In genomic region chr6:129532942-129533860, GRCm38 (mm10) we compare ENCODE assay signal across 8 mouse cellular contexts. TPM values are rescaled to one million over a fixed set of nuclear protein-coding genes. Genes with fewer than 3 reads are reported as not detected.
DNase-seq lines count a peak whose midpoint lies in the region; ATAC-seq lines count a peak whose summit lies in the region.

Gene Gabarapl1, plus strand, starts transcription at chr6:129533160.

- intact Hi-C loops in heart, postnatal 10 days (cut with DNase I), result loop anchor here (5.0 kb wide), 1 partner anchor 686 kb away; no protein-coding TSS in a partner anchor

- H3K27me3 ChIP-seq in forebrain, embryonic 14.5 days (replicated peaks; ENCODE audit: control insufficient read depth, insufficient read depth, low read length), result no peaks in the 10 kb centered on the region
- no peaks in the 10 kb centered on the region for H3K27me3 ChIP-seq in liver, embryonic 15.5 days
- no peaks in the 10 kb centered on the region for H3K27me3 ChIP-seq in neural tube, embryonic 12.5 days (replicated peaks)

- H3K9me3 ChIP-seq in forebrain, embryonic 14.5 days (replicated peaks; ENCODE audit: control insufficient read depth, low read length), result no peaks in the 10 kb centered on the region
- no peaks in the 10 kb centered on the region for H3K9me3 ChIP-seq in liver, embryonic 15.5 days (replicated peaks)
- no peaks in the 10 kb centered on the region for H3K9me3 ChIP-seq in neural tube, embryonic 12.5 days

- DNase-seq in ES-CJ7 (ENCODE audit: low read depth, low spot score), result peak; percentile 77
- peak; percentile 76 for DNase-seq in cerebellum, adult 11 months
- peak; percentile 87 for DNase-seq in forebrain, embryonic 14.5 days (ENCODE audit: low spot score)
- peak; percentile 87 to 89 for DNase-seq in heart, postnatal 10 days
- peak; percentile 90 to 93 for DNase-seq in kidney, postnatal 4 days
- peak; percentile 73 for DNase-seq in telencephalon, adult 2 months (ENCODE audit: low read depth, low spot score)

- H3K4me2 ChIP-seq in forebrain, embryonic 14.5 days (ENCODE audit: low read length), result peak within 1 kb of the TSS; percentile 60
- H3K4me2 ChIP-seq in liver, embryonic 15.5 days, result peak within 1 kb of the TSS; percentile 87
- H3K4me2 ChIP-seq in neural tube, embryonic 12.5 days (replicated peaks), result peak within 1 kb of the TSS; percentile 68

- peak; percentile 89 for ATAC-seq in forebrain, embryonic 14.5 days
- ATAC-seq in liver, embryonic 15.5 days (ENCODE audit: insufficient read depth), result peak; percentile 82
- peak; percentile 87 for ATAC-seq in neural tube, embryonic 12.5 days (ENCODE audit: low FRiP score, low read depth)

- peaks cover 22% of the 10 kb centered on the region for H3K4me1 ChIP-seq in forebrain, embryonic 14.5 days (ENCODE audit: control insufficient read depth, insufficient read depth, low read length)
- peaks cover 30% of the 10 kb centered on the region for H3K4me1 ChIP-seq in liver, embryonic 15.5 days (replicated peaks)
- H3K4me1 ChIP-seq in neural tube, embryonic 12.5 days, result peaks cover 15% of the 10 kb centered on the region

- peak within 1 kb of the TSS; percentile 89 for H3K9ac ChIP-seq in forebrain, embryonic 14.5 days (ENCODE audit: low read length)
- H3K9ac ChIP-seq in liver, embryonic 15.5 days, result peak within 1 kb of the TSS; percentile 78
- peak within 1 kb of the TSS; percentile 76 for H3K9ac ChIP-seq in neural tube, embryonic 12.5 days

- peaks cover 10% of the 10 kb centered on the region for H3K36me3 ChIP-seq in forebrain, embryonic 14.5 days (ENCODE audit: control insufficient read depth, insufficient read depth, low read length)
- peaks cover 16% of the 10 kb centered on the region for H3K36me3 ChIP-seq in liver, embryonic 15.5 days (replicated peaks)
- peaks cover 3% of the 10 kb centered on the region for H3K36me3 ChIP-seq in neural tube, embryonic 12.5 days

- peak within 1 kb of the TSS; percentile 75 for H3K27ac ChIP-seq in forebrain, embryonic 14.5 days (ENCODE audit: low read depth, low read length)
- peak within 1 kb of the TSS; percentile 79 for H3K27ac ChIP-seq in liver, embryonic 15.5 days (replicated peaks)
- 0 out of 2 replicates have a peak within 1 kb of the TSS, but pooled peaks have one; percentile 10 for H3K27ac ChIP-seq in neural tube, embryonic 12.5 days

- peak within 1 kb of the TSS; percentile 76 for H3K4me3 ChIP-seq in forebrain, embryonic 14.5 days (ENCODE audit: low read depth, low read length)
- peak within 1 kb of the TSS; percentile 80 for H3K4me3 ChIP-seq in liver, embryonic 15.5 days (replicated peaks)
- H3K4me3 ChIP-seq in neural tube, embryonic 12.5 days, result peak within 1 kb of the TSS; percentile 64

- under 1% methylated on average over 55 of the region's 55 CpGs for WGBS in forebrain, embryonic 14.5 days
- under 1% methylated on average over 55 of the region's 55 CpGs for WGBS in liver, embryonic 15.5 days (ENCODE audit: insufficient replicate concordance)
- WGBS in neural tube, embryonic 12.5 days, result under 1% methylated on average over 55 of the region's 55 CpGs

RNA-seq across cellular contexts. Expression of gene Gabarapl1, which starts in this region (rescaled TPM):
- 66.3 and 87.9 TPM in 2 replicates for polyA plus RNA-seq in forebrain, embryonic 14.5 days (2014; fragmentation: Nextera tagmentation; extraction: Ambion mirVana)
- 10 to 100 TPM; 62.1 to 72.6 TPM for total RNA-seq in heart, postnatal 10 days (2021)
- polyA plus RNA-seq in liver, embryonic 15.5 days (2015; fragmentation: Nextera tagmentation; extraction: Ambion mirVana), result 26.3 and 27.7 TPM in 2 replicates
- polyA plus RNA-seq in neural tube, embryonic 12.5 days (2016; fragmentation: Nextera tagmentation; extraction: Ambion mirVana), result 115 and 119 TPM in 2 replicates

Comparison
In these comparisons a context has a peak if more than half of its experiments do, and no peak if none do; other contexts are left out.
1. Peak in every context shown above with its lines: DNase-seq, ATAC-seq, H3K4me3 ChIP-seq and H3K27ac ChIP-seq.
2. H3K27ac ChIP-seq: peak in every context shown above with its lines; median percentile 79 in liver, embryonic 15.5 days; 75 in forebrain, embryonic 14.5 days; 10 in neural tube, embryonic 12.5 days.